Mouse (Mus musculus) olfactory bulb, adult 2 months (tissue): ENCODE data around the gene Farp1.

ENCODE experiments used
- CTCF ChIP-seq: fragments of 200-500 bp; IDR thresholded peaks from 2 replicates; pipeline ENCODE4 v1.5.1; 2012; ENCODE audit warnings: low read depth, mild to moderate bottlenecking, low read length, moderate library complexity; ENCODE audit not compliant: insufficient read depth
- POLR2A ChIP-seq: fragments of 200-500 bp; IDR thresholded peaks from 2 replicates; pipeline ENCODE4 v1.6.1; 2012; ENCODE audit warnings: mild to moderate bottlenecking, low read depth, low read length, moderate library complexity; ENCODE audit not compliant: insufficient read depth

DNA sequence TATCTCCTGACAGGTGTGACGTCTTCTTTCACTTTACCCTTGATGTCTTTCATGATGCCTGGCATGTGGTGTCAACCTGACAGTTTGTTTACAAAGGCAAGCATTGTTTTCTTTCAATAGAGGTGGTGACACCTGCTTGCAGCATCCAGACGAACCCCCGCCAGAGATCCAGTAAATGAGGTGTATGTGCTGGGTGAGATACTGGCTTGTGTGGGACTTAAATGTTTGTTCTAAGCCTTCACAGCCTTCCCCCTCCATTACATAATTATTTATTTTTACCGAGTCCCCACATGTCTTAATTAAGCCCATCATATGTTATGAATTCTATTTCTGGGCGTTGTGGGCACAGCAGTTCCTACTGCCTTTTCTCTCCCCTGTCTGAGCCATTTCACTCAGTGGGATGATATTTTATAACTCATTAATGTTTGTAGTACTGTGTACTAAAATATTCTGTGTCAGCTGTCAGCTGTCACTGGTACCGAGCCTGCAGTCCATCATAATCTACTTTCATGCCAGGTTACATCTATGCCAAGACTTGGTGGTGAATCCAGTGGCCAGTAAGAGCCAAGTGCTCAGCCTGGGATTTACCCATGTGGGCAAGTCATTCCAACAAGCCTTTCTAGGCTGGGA lies 130.5 kb downstream of the Farp1 start:
- TF ChIP-seq POLR2A (no peak), CTCF (no peak)
